Mouse (Mus musculus) embryonic facial prominence, embryonic 12.5 days (tissue): ENCODE results near the gene Ndufs3. TPM values are rescaled to one million over a fixed set of nuclear protein-coding genes. Genes with fewer than 3 reads are reported as not detected.
A peak's percentile ranks its signal among the peaks of the same experiment; 100 is the strongest.

ENCODE experiments used
- ATAC-seq: fragments of 200-750 bp; cut with Nextera tagmentation; 2 replicates; pipeline ENCODE4 v1.8.0; 2017; ENCODE audit not compliant: insufficient number of reproducible peaks, insufficient read depth, low FRiP score, low TSS enrichment
- H3K27ac ChIP-seq: fragments of 300-500 bp; sonication (generic); 2 replicates; pipeline ENCODE4 v1.5.1; 2016; ENCODE audit warnings: mild to moderate bottlenecking
- H3K27me3 ChIP-seq: fragments of 300-500 bp; sonication (generic); 2 replicates; pipeline ENCODE4 v1.6.1; 2016; ENCODE audit warnings: mild to moderate bottlenecking, moderate library complexity
- H3K36me3 ChIP-seq: fragments of 300-500 bp; sonication (generic); 2 replicates; pipeline ENCODE4 v1.6.1; 2016; ENCODE audit warnings: mild to moderate bottlenecking
- H3K4me1 ChIP-seq: fragments of 300-500 bp; sonication (generic); 2 replicates; pipeline ENCODE4 v1.6.1; 2016
- H3K4me2 ChIP-seq: fragments of 300-500 bp; sonication (generic); replicated peaks from 2 replicates; pipeline ENCODE4 v1.6.1; 2016; ENCODE audit warnings: mild to moderate bottlenecking, moderate library complexity
- H3K4me3 ChIP-seq: fragments of 300-500 bp; sonication (generic); 2 replicates; pipeline ENCODE4 v1.5.1; 2016; ENCODE audit warnings: mild to moderate bottlenecking
- H3K9ac ChIP-seq: fragments of 300-500 bp; sonication (generic); 2 replicates; pipeline ENCODE4 v1.6.1; 2016; ENCODE audit warnings: mild to moderate bottlenecking, moderate library complexity
- H3K9me3 ChIP-seq: fragments of 300-500 bp; sonication (generic); 2 replicates; pipeline ENCODE4 v1.6.1; 2016; ENCODE audit warnings: mild to moderate bottlenecking, moderate library complexity
- WGBS: fragments of 180-500 bp; shearing (Covaris S2); methylation state at CpG from one replicate; pipeline ENCODE4 v1.1.7; 2016; 5-methylcytosine and 5-hydroxymethylcytosine counted together
- polyA plus RNA-seq: library from polyadenylated mRNA; unstranded; fragments of >200 nt; fragmentation: Nextera tagmentation; extraction: Ambion mirVana; gene quantifications from 2 replicates; pipeline ENCODE4 v1.2.1, GENCODE M21; 2016

The Ndufs3 gene
- polyA plus RNA-seq, 1 experiment from 2014 or later = 208 TPM

DNA sequence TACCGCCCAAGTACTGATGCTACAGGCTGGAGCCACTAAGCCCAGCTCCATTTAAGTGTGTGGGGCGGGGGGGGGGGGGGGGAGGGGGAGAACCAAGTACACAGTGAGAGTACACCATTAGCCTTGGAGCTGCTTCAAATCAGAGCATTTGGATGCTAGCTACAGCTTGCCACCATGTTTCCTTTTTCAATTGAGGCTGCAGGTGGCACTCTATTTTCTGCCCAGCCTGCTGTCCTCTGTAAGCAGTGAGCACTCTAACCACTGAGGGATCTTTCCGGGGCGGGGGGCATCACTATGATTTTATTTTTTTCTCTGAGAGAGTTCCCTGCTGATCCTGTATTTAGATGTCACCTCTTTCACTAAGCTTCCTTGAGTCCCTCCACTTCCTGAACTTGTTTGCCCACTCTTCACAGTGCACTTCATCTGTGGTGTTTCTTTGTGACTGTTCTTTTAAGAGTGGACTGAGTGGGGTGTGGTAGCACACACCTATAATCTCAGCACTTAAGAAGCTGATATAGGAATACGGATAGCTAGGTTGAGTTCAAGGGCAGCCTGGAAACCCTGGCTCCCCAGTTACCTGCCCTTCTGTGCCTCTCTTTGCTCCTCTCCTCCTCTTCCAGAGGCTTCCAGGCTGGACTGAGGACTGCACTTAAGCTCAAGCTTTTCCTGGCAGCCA, 26.9 kb downstream of the Ndufs3 start:
- Histone ChIP-seq H3K36me3 (no peaks in the 10 kb centered on the region), H3K27me3 (0 out of 2 replicates have a peak, but pooled peaks cover 5% of the 10 kb centered on the region), H3K4me1 (no peaks in the 10 kb centered on the region), H3K9ac (no peak overlapping the region), H3K9me3 (no peaks in the 10 kb centered on the region), H3K4me3 (no peak overlapping the region), H3K27ac (no peak overlapping the region), H3K4me2 (no peak overlapping the region)
- WGBS = 68% methylated on average over 5 of the region's 5 CpGs
- ATAC-seq = no peak

DNA sequence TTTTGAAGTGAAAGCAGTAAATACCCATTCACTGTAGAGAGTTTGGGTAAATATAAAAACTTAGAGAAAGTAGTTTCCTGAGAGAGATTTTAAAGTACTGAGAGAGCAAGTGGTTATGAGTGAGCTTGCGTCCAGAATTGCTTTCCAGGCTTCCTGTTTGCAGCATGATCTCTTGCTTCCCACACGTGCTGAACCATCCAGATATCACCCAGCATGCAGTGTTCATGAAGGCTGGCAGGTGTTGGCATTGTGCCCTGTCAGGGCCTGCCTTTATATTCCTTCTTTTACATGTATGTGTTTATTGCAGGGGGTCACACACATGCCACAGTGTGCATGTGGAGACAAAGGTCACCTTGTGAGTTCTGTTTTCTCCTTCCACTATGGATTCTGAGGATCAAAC, 29.4 kb downstream of the Ndufs3 start:
- H3K4me3 ChIP-seq = no peak overlapping the region
- no peaks in the 10 kb centered on the region for H3K36me3 ChIP-seq
- no peak overlapping the region for H3K4me2 ChIP-seq
- 62% methylated on average over 2 of the region's 2 CpGs for WGBS
- H3K4me1 ChIP-seq = no peaks in the 10 kb centered on the region
- no peak for ATAC-seq
- no peaks in the 10 kb centered on the region for H3K9me3 ChIP-seq
- H3K27me3 ChIP-seq = 0 out of 2 replicates have a peak, but pooled peaks cover 5% of the 10 kb centered on the region
- H3K27ac ChIP-seq = no peak overlapping the region
- no peak overlapping the region for H3K9ac ChIP-seq

DNA sequence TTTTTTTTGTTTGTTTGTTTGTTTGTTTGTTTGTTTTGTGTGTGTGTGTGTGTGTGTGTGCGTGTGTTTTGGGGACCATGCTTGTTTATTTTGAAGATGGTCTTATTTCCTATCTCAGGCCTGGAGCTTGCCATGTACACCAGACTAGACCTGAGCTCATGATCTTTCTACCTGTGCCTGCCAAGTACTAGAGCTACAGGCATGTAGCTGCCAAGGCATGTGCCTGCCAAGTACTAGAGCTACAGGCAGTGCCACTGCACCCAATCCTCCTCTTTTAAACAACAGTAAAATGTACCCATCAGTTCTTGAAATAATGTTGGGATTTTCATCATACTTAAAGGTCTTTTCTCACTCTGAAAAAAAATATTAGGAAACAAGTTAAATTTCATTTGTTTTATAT, 30.6 kb downstream of the Ndufs3 start:
- Histone ChIP-seq H3K36me3 (no peaks in the 10 kb centered on the region), H3K9me3 (no peaks in the 10 kb centered on the region), H3K4me1 (no peaks in the 10 kb centered on the region), H3K4me2 (no peak overlapping the region), H3K27me3 (no peaks in the 10 kb centered on the region), H3K9ac (no peak overlapping the region), H3K4me3 (no peak overlapping the region), H3K27ac (no peak overlapping the region)
- WGBS = 75% methylated on average over 1 of the region's 1 CpGs
- ATAC-seq = no peak

DNA sequence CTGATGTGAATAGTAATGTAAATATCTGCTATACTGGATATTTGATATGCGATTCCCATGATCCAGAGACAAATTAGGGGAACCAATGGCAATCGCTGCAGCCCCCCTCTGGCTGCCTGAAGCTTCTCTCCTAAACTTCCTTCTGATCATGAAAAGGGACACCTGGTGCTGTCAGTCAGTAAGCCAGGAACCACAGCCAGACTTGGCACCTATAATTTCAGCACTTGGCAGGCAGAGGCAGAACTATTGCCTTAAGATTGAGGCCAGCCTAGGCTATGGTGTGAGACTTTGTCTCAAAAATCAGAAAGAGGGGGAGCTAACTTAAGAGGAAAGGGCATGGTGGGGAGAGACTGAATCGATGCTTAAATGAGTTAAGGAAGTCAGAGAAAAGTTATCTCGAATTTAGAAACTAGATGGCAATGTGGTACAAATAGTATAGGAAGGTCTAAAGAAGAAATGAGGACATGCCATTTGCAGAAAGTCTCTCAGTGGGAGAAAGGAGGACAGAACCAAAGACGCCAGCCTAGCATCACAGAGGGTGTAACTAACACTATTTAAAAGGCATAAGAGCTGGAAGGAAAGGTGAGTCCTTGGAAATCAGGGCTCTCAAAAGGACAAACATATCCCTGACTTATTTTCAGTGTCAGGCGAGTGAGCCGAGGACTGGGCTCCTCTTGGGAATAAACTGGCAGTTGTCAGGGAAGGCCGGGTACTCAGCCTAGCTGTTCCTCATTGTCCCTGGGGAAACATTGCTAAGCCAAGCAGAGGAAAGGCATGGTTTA, 33.3 kb downstream of the Ndufs3 start:
- 62% methylated on average over 8 of the region's 8 CpGs for WGBS
- no peaks in the 10 kb centered on the region for H3K4me1 ChIP-seq
- no peak for ATAC-seq

DNA sequence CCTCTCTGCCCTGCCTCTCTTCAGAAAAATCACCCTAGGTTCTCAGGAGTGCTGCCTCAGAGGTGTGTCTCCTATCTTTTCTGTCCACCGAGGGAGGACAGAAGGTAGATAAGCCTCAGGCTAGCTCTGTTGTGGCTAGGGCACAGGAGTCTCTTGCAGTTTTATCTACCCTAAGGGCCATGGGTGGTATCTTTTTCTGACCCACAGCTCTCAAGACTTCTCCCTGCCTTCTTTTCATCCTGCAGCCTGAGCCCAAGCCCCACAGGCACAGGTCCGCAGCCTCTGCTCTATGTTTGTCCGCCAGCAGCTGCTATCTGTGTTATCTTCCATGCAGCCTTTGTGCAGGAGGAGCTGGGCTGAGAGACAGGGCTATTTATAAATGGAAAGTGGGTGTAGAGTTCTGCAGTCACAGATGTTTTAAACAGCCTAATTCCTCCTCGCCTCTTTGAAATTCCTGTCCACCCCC, 34.5 kb downstream of the Ndufs3 start:
- ATAC-seq = no peak
- 35% methylated on average over 4 of the region's 4 CpGs for WGBS
- no peak overlapping the region for H3K27ac ChIP-seq

More for the DNA sequence above, 33.3 kb downstream of the Ndufs3 start:
- H3K9me3 ChIP-seq = no peaks in the 10 kb centered on the region
- no peak overlapping the region for H3K27ac ChIP-seq
- H3K4me2 ChIP-seq = no peak overlapping the region
- no peak overlapping the region for H3K4me3 ChIP-seq
- peaks cover 15% of the 10 kb centered on the region; the same call in 1 of the 2 replicates for H3K36me3 ChIP-seq
- no peaks in the 10 kb centered on the region for H3K27me3 ChIP-seq
- no peak overlapping the region for H3K9ac ChIP-seq

DNA sequence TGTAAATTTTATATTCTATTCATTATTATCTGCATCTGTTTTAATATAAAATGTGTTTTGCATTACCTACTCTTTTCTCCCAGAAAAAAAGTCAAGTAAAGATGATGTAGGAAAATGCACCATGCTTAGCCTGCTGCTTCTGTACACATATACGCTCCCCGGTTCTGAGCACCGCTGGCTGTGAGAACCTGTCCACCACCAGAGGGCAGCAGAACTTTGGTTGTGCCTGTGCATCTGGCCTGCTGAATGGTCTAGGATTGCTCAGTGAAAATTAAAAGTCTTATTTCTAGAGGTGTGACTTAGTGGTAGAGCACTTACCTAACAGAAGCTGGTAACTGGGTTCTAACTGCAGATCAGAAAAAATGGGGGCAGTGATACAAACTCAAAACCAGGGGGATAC, 38.1 kb downstream of the Ndufs3 start:
- no peak overlapping the region for H3K9ac ChIP-seq
- 35% methylated on average over 3 of the region's 3 CpGs for WGBS
- peaks cover 48% of the 10 kb centered on the region for H3K36me3 ChIP-seq

More for the DNA sequence above, 34.5 kb downstream of the Ndufs3 start:
- H3K4me3 ChIP-seq = no peak overlapping the region
- no peaks in the 10 kb centered on the region for H3K27me3 ChIP-seq
- no peaks in the 10 kb centered on the region for H3K9me3 ChIP-seq
- no peak overlapping the region for H3K9ac ChIP-seq
- H3K4me2 ChIP-seq = no peak overlapping the region
- no peaks in the 10 kb centered on the region for H3K4me1 ChIP-seq
- H3K36me3 ChIP-seq = peaks cover 26% of the 10 kb centered on the region

DNA sequence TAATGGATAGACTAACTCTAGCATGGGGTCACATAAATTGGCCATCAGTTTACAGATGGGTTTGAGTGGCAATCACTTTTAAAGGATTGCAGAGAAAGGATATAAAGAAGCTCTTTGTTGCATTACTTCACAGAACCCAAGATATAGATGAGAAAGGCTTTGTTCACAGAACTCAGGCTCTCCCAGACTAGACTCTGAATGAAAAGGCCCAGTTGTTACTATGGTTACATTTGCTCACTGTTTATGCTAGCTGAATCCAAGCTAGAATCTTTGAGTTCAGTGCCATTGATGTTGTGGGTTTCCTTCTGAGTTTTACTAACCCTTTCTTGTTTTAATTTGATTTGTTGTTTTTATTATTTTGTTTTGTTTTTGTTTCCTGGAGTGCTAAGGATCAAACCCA, 40.4 kb downstream of the Ndufs3 start:
- Histone ChIP-seq H3K4me1 (no peaks in the 10 kb centered on the region), H3K4me2 (no peak overlapping the region), H3K27me3 (no peaks in the 10 kb centered on the region), H3K9ac (no peak overlapping the region), H3K27ac (no peak overlapping the region), H3K9me3 (no peaks in the 10 kb centered on the region), H3K4me3 (no peak overlapping the region), H3K36me3 (peaks cover 66% of the 10 kb centered on the region)
- ATAC-seq = no peak

More for the DNA sequence above, 38.1 kb downstream of the Ndufs3 start:
- H3K4me3 ChIP-seq = no peak overlapping the region
- no peak overlapping the region for H3K27ac ChIP-seq
- ATAC-seq = peak; percentile 87
- H3K9me3 ChIP-seq = no peaks in the 10 kb centered on the region
- no peak overlapping the region for H3K4me2 ChIP-seq
- H3K27me3 ChIP-seq = no peaks in the 10 kb centered on the region
- no peaks in the 10 kb centered on the region for H3K4me1 ChIP-seq

DNA sequence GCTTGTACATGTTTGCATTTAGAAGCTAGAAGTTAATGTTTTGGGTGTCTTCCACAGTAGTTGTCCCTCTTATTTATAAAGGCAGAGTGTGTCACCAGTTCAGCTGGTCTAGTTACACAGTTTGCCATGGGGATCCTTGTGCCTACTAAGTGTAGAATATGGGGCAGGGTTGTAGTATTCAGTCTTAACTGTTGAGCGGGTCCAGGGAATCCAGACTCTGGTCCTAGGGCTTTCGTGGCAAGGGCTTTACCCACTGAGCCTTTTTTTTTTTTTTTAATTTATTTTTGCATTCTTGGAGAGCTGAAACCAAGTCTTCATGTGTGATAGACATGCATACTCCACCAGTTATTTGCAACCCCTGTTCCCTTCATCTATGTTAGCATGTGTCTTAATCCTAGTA, 43.1 kb downstream of the Ndufs3 start:
- Histone ChIP-seq H3K4me2 (no peak overlapping the region), H3K9me3 (no peaks in the 10 kb centered on the region), H3K4me3 (no peak overlapping the region), H3K27ac (no peak overlapping the region), H3K9ac (no peak overlapping the region), H3K36me3 (peaks cover 64% of the 10 kb centered on the region), H3K4me1 (no peaks in the 10 kb centered on the region), H3K27me3 (no peaks in the 10 kb centered on the region)
- ATAC-seq = no peak
- 98% methylated on average over 2 of the region's 2 CpGs for WGBS

DNA sequence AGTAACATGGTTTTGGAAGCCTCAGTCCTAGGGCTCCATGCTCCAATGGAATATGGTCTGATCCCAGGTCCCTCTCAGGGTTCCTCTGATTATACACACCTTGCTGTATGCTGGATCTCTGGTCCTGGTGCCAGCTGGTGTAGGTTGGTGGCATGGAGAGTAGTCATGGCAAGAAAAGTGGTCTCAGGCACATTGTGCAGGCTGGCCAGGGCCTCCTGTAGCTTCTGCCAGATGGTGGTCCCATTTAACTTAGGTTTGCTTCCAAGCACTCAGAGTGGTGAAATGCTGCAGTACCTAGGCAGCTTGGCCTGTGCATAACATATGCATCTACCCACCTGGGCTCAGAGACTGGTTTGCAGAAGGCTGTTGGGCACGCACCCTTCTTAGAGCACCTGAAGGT, 54.2 kb downstream of the Ndufs3 start:
- Histone ChIP-seq H3K4me3 (no peak overlapping the region), H3K9me3 (no peaks in the 10 kb centered on the region), H3K36me3 (peaks cover 40% of the 10 kb centered on the region), H3K4me2 (no peak overlapping the region), H3K27ac (no peak overlapping the region), H3K9ac (no peak overlapping the region), H3K4me1 (0 out of 2 replicates have a peak, but pooled peaks cover 4% of the 10 kb centered on the region), H3K27me3 (no peaks in the 10 kb centered on the region)
- ATAC-seq = no peak
- WGBS = 97% methylated on average over 1 of the region's 1 CpGs

DNA sequence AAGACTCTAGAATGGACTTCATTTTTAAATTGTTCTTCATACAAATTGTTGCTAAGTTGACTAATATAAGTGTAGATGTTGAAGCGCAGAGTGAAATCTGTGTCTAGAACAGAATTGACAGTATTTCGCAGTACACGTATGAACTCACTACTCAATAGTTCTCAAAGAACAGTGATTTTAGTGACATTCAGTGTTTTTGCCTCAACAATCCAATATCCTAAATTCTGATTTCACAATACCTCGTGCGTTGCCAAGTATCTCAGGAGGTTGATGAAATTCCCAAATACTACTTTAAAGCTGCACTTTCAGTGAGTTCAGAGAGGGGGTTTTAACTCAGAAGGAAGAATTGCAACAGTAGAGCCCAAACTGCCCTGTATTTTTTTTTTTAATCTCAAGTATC, 56.3 kb downstream of the Ndufs3 start:
- Histone ChIP-seq H3K27ac (no peak overlapping the region), H3K4me3 (peak overlapping the region; percentile 80), H3K4me1 (0 out of 2 replicates have a peak, but pooled peaks cover 4% of the 10 kb centered on the region), H3K9ac (no peak overlapping the region), H3K9me3 (no peaks in the 10 kb centered on the region), H3K36me3 (peaks cover 32% of the 10 kb centered on the region), H3K27me3 (no peaks in the 10 kb centered on the region), H3K4me2 (peak overlapping the region; percentile 61)
- WGBS = 92% methylated on average over 5 of the region's 5 CpGs
- ATAC-seq = no peak

DNA sequence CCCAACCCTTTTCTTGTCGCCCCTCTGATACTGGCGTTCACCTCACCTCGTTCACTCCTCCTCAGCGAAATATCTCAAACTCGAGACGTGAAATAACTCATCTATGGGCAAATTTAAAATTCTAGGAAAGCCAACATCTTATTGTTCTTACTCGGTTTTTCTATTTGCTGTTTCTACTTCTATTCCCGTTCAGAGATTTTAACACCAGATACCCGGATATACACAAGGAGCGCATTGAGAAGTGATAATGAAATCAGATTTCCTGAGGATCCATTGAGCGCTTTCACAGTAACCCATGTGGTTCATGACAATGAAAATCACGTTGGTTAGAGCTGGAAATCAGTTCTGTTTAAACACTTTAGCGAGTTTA, 57.0 kb downstream of the Ndufs3 start:
- Histone ChIP-seq H3K4me1 (0 out of 2 replicates have a peak, but pooled peaks cover 4% of the 10 kb centered on the region), H3K9ac (peak overlapping the region; percentile 84), H3K27me3 (no peaks in the 10 kb centered on the region), H3K4me2 (peak overlapping the region; percentile 61), H3K9me3 (no peaks in the 10 kb centered on the region), H3K27ac (peak overlapping the region; percentile 81), H3K36me3 (peaks cover 25% of the 10 kb centered on the region), H3K4me3 (peak overlapping the region; percentile 80)
- ATAC-seq = no peak
- WGBS = under 1% methylated on average over 13 of the region's 13 CpGs
